Mouse (Mus musculus) layer of hippocampus, postnatal 36 days (tissue): ENCODE measurements around the gene Tssk3. TPM values are rescaled to one million over a fixed set of nuclear protein-coding genes. Genes with fewer than 3 reads are reported as not detected.

ENCODE experiments used
- DNase-seq, 2 experiments: peaks; one replicate each; pipeline ENCODE4 v3.0.0; 2022
- total RNA-seq, 2 experiments: library from RNA; stranded (reverse); gene quantifications; 2 replicates each; pipeline ENCODE4 v1.2.3; 2021

The Tssk3 gene
- total RNA-seq, 2 experiments from 2014 or later = not detected

- no peak for DNase-seq
These were observed 42.1 kb downstream of the Tssk3 start for GRCm38 (mm10) chr4:129448713-129449112.

GRCm38 (mm10) chr4:129447778-129448563 is 42.9 kb downstream of the Tssk3 start:
- no peak for DNase-seq

GRCm38 (mm10) chr4:129447360-129447759 is 43.5 kb downstream of the Tssk3 start:
- DNase-seq = no peak

- no peak for DNase-seq
These were observed 49.7 kb downstream of the Tssk3 start for GRCm38 (mm10) chr4:129441145-129441544.

- peak; percentile 76 to 81 for DNase-seq
These were observed 50.3 kb downstream of the Tssk3 start, which contains the start of gene Zbtb8b for GRCm38 (mm10) chr4:129440340-129441063. Gene Zbtb8b (minus strand): TSS chr4:129440853.

Other genes starting within 250 kb of the Tssk3 start
- 1 to 10 TPM; 5.8 TPM for gene C77080, start 229.6 kb downstream of the Tssk3 start, total RNA-seq
- 1 to 10 TPM in 1 of 2 experiments, under 1 TPM in 1; 0.56 to 1.1 TPM for gene Sync, start 203.4 kb downstream of the Tssk3 start, total RNA-seq
- 100 to 1,000 TPM; 123 to 129 TPM for gene Rbbp4, start 155.7 kb downstream of the Tssk3 start, total RNA-seq
- 10 to 100 TPM; 29.4 to 35.8 TPM for gene Zbtb8os, start 155.3 kb downstream of the Tssk3 start, total RNA-seq
- gene Zbtb8a, start 112.9 kb downstream of the Tssk3 start, total RNA-seq = 1 to 10 TPM; 3.0 to 4.1 TPM
- 1 to 10 TPM; 3.6 to 4.6 TPM for gene Zbtb8b, start 50.2 kb downstream of the Tssk3 start, total RNA-seq
- gene Bsdc1, start 29.4 kb downstream of the Tssk3 start, total RNA-seq = 10 to 100 TPM; 53.4 to 54.5 TPM
- gene Fam229a, start 168 bp upstream of the Tssk3 start, total RNA-seq = not detected
- 100 to 1,000 TPM; 105 to 115 TPM for gene Marcksl1, start 22.6 kb upstream of the Tssk3 start, total RNA-seq
- gene Hdac1, start 51.7 kb upstream of the Tssk3 start, total RNA-seq = 10 to 100 TPM; 45.2 to 55.8 TPM
- gene Lck, start 82.6 kb upstream of the Tssk3 start, total RNA-seq = 1 to 10 TPM; 2.7 to 2.8 TPM
- under 1 TPM in 1 of 2 experiments, not detected in 1; 0.65 TPM for gene Fam167b, start 87.5 kb upstream of the Tssk3 start, total RNA-seq
- 100 to 1,000 TPM; 121 to 122 TPM for gene Eif3i, start 109.6 kb upstream of the Tssk3 start, total RNA-seq
- 10 to 100 TPM; 79.1 to 81.4 TPM for gene Tmem234, start 109.6 kb upstream of the Tssk3 start, total RNA-seq
- gene Dcdc2b, start 123.2 kb upstream of the Tssk3 start, total RNA-seq = 1 to 10 TPM; 6.0 to 7.7 TPM
- gene Iqcc, start 128.1 kb upstream of the Tssk3 start, total RNA-seq = 10 to 100 TPM; 35.3 to 40.6 TPM
- gene Ccdc28b, start 132.9 kb upstream of the Tssk3 start, total RNA-seq = 10 to 100 TPM; 70.3 to 79.8 TPM
- 10 to 100 TPM; 46.1 to 54.7 TPM for gene Txlna, start 150.0 kb upstream of the Tssk3 start, total RNA-seq
- gene Kpna6, start 181.7 kb upstream of the Tssk3 start, total RNA-seq = 10 to 100 TPM; 90.7 to 92.5 TPM
- gene Tmem39b, start 205.8 kb upstream of the Tssk3 start, total RNA-seq = 10 to 100 TPM; 11.5 to 15.8 TPM